Mouse (Mus musculus): Measurements from ENCODE around the gene Ntsr1. TPM values are rescaled to one million over a fixed set of nuclear protein-coding genes. Genes with fewer than 3 reads are reported as not detected.

Ntsr1 gene
- polyA plus RNA-seq, 1 experiment from 2014 or later, result 2.8 TPM

GRCm38 (mm10) chr2:180563841-180564240 is 64.1 kb downstream of the Ntsr1 start:
- ATAC-seq (ENCODE audit: low FRiP score, low read depth), result peak; percentile 63; the same call in 1 of the 2 replicates
- Histone ChIP-seq H3K4me1 (replicated peaks) (peaks cover 15% of the 10 kb centered on the region), H3K27me3 (no peaks in the 10 kb centered on the region), H3K27ac (replicated peaks) (no peak overlapping the region; the same call in 1 of the 2 replicates), H3K4me3 (no peak overlapping the region), H3K9me3 (no peaks in the 10 kb centered on the region), H3K4me2 (no peak overlapping the region), H3K36me3 (no peaks in the 10 kb centered on the region), H3K9ac (no peak overlapping the region)
- WGBS, result 22% methylated on average over 5 of the region's 5 CpGs

- Histone ChIP-seq H3K27me3 (no peaks in the 10 kb centered on the region), H3K4me3 (no peak overlapping the region), H3K4me1 (replicated peaks) (peaks cover 23% of the 10 kb centered on the region), H3K36me3 (no peaks in the 10 kb centered on the region), H3K9ac (no peak overlapping the region), H3K4me2 (no peak overlapping the region), H3K27ac (replicated peaks) (no peak overlapping the region), H3K9me3 (no peaks in the 10 kb centered on the region)
- ATAC-seq (ENCODE audit: low FRiP score, low read depth), result no peak
- WGBS, result 40% methylated on average over 13 of the region's 13 CpGs
These were observed 66.6 kb downstream of the Ntsr1 start for GRCm38 (mm10) chr2:180566240-180566913.

- WGBS, result 51% methylated on average over 3 of the region's 3 CpGs
- Histone ChIP-seq H3K4me3 (no peak overlapping the region), H3K4me2 (no peak overlapping the region), H3K9ac (no peak overlapping the region), H3K9me3 (no peaks in the 10 kb centered on the region), H3K4me1 (replicated peaks) (peaks cover 12% of the 10 kb centered on the region), H3K27ac (replicated peaks) (no peak overlapping the region), H3K36me3 (no peaks in the 10 kb centered on the region), H3K27me3 (0 out of 2 replicates have a peak, but pooled peaks cover 3% of the 10 kb centered on the region)
- ATAC-seq (ENCODE audit: low FRiP score, low read depth), result peak; percentile 79; the same call in 1 of the 2 replicates
These were observed 69.4 kb downstream of the Ntsr1 start for GRCm38 (mm10) chr2:180569028-180569643.

GRCm38 (mm10) chr2:180576482-180576881 is 76.7 kb downstream of the Ntsr1 start:
- no peak for ATAC-seq (ENCODE audit: low FRiP score, low read depth)
- Histone ChIP-seq H3K4me3 (no peak overlapping the region), H3K9me3 (no peaks in the 10 kb centered on the region), H3K9ac (no peak overlapping the region), H3K27me3 (peaks cover 11% of the 10 kb centered on the region), H3K36me3 (no peaks in the 10 kb centered on the region), H3K27ac (replicated peaks) (no peak overlapping the region), H3K4me1 (replicated peaks) (no peaks in the 10 kb centered on the region), H3K4me2 (no peak overlapping the region)
- WGBS, result 26% methylated on average over 4 of the region's 4 CpGs

GRCm38 (mm10) chr2:180578686-180579085 is 78.9 kb downstream of the Ntsr1 start:
- Histone ChIP-seq H3K27me3 (peaks cover 8% of the 10 kb centered on the region), H3K4me1 (replicated peaks) (peaks cover 9% of the 10 kb centered on the region), H3K9me3 (no peaks in the 10 kb centered on the region), H3K27ac (replicated peaks) (no peak overlapping the region), H3K4me3 (no peak overlapping the region), H3K36me3 (no peaks in the 10 kb centered on the region), H3K9ac (no peak overlapping the region), H3K4me2 (no peak overlapping the region)
- no peak for ATAC-seq (ENCODE audit: low FRiP score, low read depth)
- 10% methylated on average over 3 of the region's 3 CpGs for WGBS

GRCm38 (mm10) chr2:180581002-180581401 is 81.2 kb downstream of the Ntsr1 start, which contains the start of gene Mrgbp:
Gene Mrgbp (plus strand): TSS chr2:180581304.
- Histone ChIP-seq H3K36me3 (0 out of 2 replicates have a peak, but pooled peaks cover 2% of the 10 kb centered on the region), H3K27ac (replicated peaks) (no peak within 1 kb of the TSS), H3K4me2 (no peak within 1 kb of the TSS), H3K4me1 (replicated peaks) (peaks cover 28% of the 10 kb centered on the region), H3K4me3 (no peak within 1 kb of the TSS), H3K27me3 (peaks cover 8% of the 10 kb centered on the region), H3K9me3 (no peaks in the 10 kb centered on the region), H3K9ac (no peak within 1 kb of the TSS)
- WGBS, result 65% methylated on average over 3 of the region's 3 CpGs
- ATAC-seq (ENCODE audit: low FRiP score, low read depth), result no peak

- peak overlapping the region; percentile 85 for H3K4me3 ChIP-seq
- under 1% methylated on average over 55 of the region's 57 CpGs for WGBS
- H3K9me3 ChIP-seq, result no peaks in the 10 kb centered on the region
- peak; percentile 78 for ATAC-seq (ENCODE audit: low FRiP score, low read depth)
- H3K9ac ChIP-seq, result peak overlapping the region; percentile 98
- peak overlapping the region; percentile 77 for H3K27ac ChIP-seq (replicated peaks)
- peaks cover 8% of the 10 kb centered on the region for H3K27me3 ChIP-seq
- peaks cover 28% of the 10 kb centered on the region for H3K4me1 ChIP-seq (replicated peaks)
- peak overlapping the region; percentile 73 for H3K4me2 ChIP-seq
- H3K36me3 ChIP-seq, result peaks cover 9% of the 10 kb centered on the region
These were observed 82.8 kb downstream of the Ntsr1 start for GRCm38 (mm10) chr2:180582481-180583153.

- ATAC-seq (ENCODE audit: low FRiP score, low read depth), result no peak; the same call in 1 of the 2 replicates
- Histone ChIP-seq H3K4me1 (replicated peaks) (peaks cover 28% of the 10 kb centered on the region), H3K4me2 (peak overlapping the region; percentile 73), H3K4me3 (peak overlapping the region; percentile 85), H3K9me3 (no peaks in the 10 kb centered on the region), H3K27me3 (peaks cover 8% of the 10 kb centered on the region), H3K36me3 (peaks cover 9% of the 10 kb centered on the region), H3K9ac (peak overlapping the region; percentile 98), H3K27ac (replicated peaks) (0 out of 2 replicates have a peak overlapping the region, but pooled peaks have one; percentile 77)
- 27% methylated on average over 7 of the region's 7 CpGs for WGBS
These were observed 83.4 kb downstream of the Ntsr1 start for GRCm38 (mm10) chr2:180583154-180583507.

- Histone ChIP-seq H3K9ac (peak overlapping the region; percentile 90), H3K4me3 (peak overlapping the region; percentile 83), H3K4me1 (replicated peaks) (peaks cover 30% of the 10 kb centered on the region), H3K9me3 (no peaks in the 10 kb centered on the region), H3K4me2 (peak overlapping the region; percentile 83), H3K36me3 (peaks cover 34% of the 10 kb centered on the region), H3K27me3 (no peaks in the 10 kb centered on the region), H3K27ac (replicated peaks) (peak overlapping the region; percentile 89)
- ATAC-seq (ENCODE audit: low FRiP score, low read depth), result no peak
- 44% methylated on average over 6 of the region's 6 CpGs for WGBS
These were observed 89.0 kb downstream of the Ntsr1 start for GRCm38 (mm10) chr2:180588736-180589122.

GRCm38 (mm10) chr2:180589123-180589831 is 89.5 kb downstream of the Ntsr1 start, which contains the start of gene Ogfr:
Gene Ogfr (plus strand): TSS chr2:180589245.
- peak; percentile 91 for ATAC-seq (ENCODE audit: low FRiP score, low read depth)
- H3K36me3 ChIP-seq, result peaks cover 38% of the 10 kb centered on the region
- H3K27ac ChIP-seq (replicated peaks), result peak within 1 kb of the TSS; percentile 89
- WGBS, result under 1% methylated on average over 58 of the region's 67 CpGs
- H3K9me3 ChIP-seq, result no peaks in the 10 kb centered on the region
- peak within 1 kb of the TSS; percentile 83 for H3K4me2 ChIP-seq
- H3K4me3 ChIP-seq, result peak within 1 kb of the TSS; percentile 83
- peaks cover 24% of the 10 kb centered on the region for H3K4me1 ChIP-seq (replicated peaks)
- no peaks in the 10 kb centered on the region for H3K27me3 ChIP-seq
- H3K9ac ChIP-seq, result peak within 1 kb of the TSS; percentile 90
